Mouse (Mus musculus) testis, adult 2 months (tissue): ENCODE data around the gene Nos1ap. TPM values are rescaled to one million over a fixed set of nuclear protein-coding genes. Genes with fewer than 3 reads are reported as not detected.

Experiments used
- H3K27ac ChIP-seq: fragments of 200-500 bp; 2 replicates; pipeline ENCODE4 v1.5.1; 2012; ENCODE audit warnings: low read depth, low read length; ENCODE audit not compliant: control insufficient read depth, insufficient read depth
- H3K27me3 ChIP-seq: fragments of 200-500 bp; 2 replicates; pipeline ENCODE4 v1.6.1; 2012; ENCODE audit warnings: mild to moderate bottlenecking, low read length, moderate library complexity; ENCODE audit not compliant: control insufficient read depth, insufficient read depth
- H3K36me3 ChIP-seq: fragments of 200-500 bp; 2 replicates; pipeline ENCODE4 v1.6.1; 2012; ENCODE audit warnings: mild to moderate bottlenecking, low read length; ENCODE audit not compliant: control insufficient read depth, insufficient read depth
- H3K4me1 ChIP-seq: fragments of 200-500 bp; 2 replicates; pipeline ENCODE4 v1.6.1; 2012; ENCODE audit warnings: low read length; ENCODE audit not compliant: control insufficient read depth, insufficient read depth
- H3K4me3 ChIP-seq: fragments of 200-500 bp; 2 replicates; pipeline ENCODE4 v1.5.1; 2012; ENCODE audit warnings: low read depth, mild to moderate bottlenecking, low read length, moderate library complexity, mixed read lengths; ENCODE audit not compliant: control insufficient read depth
- CTCF ChIP-seq: fragments of 200-500 bp; IDR thresholded peaks from 2 replicates; pipeline ENCODE4 v1.5.1; 2012; ENCODE audit warnings: low read depth, mild to moderate bottlenecking, inconsistent platforms, low read length, moderate library complexity; ENCODE audit not compliant: control insufficient read depth, insufficient read depth, insufficient replicate concordance
- POLR2A ChIP-seq: fragments of 200-500 bp; IDR thresholded peaks from 2 replicates; pipeline ENCODE4 v1.6.1; 2012; ENCODE audit warnings: low read depth, mild to moderate bottlenecking, inconsistent platforms, low read length, moderate library complexity; ENCODE audit not compliant: control insufficient read depth
- polyA plus RNA-seq: library from polyadenylated mRNA; depleted of rRNA; stranded (reverse); fragments of >200 nt; gene quantifications from 2 replicates; pipeline ENCODE4 v1.2.3, GENCODE M21; 2012

The Nos1ap gene
- polyA plus RNA-seq, 1 experiment, result 2.1 TPM

DNA sequence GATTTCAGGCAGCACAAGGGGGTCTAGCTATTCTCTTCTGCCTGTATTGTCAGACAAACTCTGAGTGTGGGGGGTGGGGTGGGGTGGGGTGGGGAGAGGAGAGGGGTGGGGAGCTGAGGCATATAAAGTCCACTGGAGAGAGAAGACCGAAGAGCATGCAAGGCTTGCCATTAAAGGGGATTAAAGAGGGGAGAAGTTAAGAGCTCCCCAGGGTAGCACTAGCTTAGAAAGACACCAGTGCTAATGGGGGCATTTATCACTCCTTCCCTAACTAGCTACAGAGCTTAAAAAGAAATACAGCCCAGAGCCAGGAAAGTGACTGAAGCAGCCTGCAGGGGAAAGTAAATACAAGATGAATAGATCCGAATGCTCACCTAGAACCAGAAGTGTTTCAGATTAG lies 141.4 kb downstream of the Nos1ap start:
- H3K36me3 ChIP-seq, result no peaks in the 10 kb centered on the region
- TF ChIP-seq POLR2A, result no peak
- TF ChIP-seq CTCF, result no peak
- H3K4me3 ChIP-seq, result no peak overlapping the region
- H3K4me1 ChIP-seq, result no peaks in the 10 kb centered on the region
- no peaks in the 10 kb centered on the region for H3K27me3 ChIP-seq
- no peak overlapping the region for H3K27ac ChIP-seq

DNA sequence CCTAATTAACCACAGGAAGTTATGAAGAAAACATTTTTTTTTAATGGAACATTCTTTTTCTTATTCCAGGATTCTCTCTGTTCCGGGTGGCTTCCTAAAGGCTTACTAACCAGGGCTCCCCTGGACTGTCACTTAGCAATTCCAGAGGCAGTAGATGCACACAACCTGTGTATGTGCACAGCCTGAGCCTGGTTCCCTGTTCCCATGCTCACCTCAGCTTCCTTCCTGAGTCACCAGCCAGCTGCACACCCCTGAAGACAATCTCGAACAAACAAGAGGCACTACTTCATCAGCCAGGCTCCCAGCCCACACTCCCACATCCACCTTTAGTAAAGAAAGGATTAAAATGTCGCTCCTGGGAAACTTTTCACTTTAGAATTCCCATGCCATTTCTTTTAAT lies 144.2 kb downstream of the Nos1ap start:
- Histone ChIP-seq H3K27ac (no peak overlapping the region), H3K4me1 (no peaks in the 10 kb centered on the region; the same call in 1 of the 2 replicates), H3K4me3 (no peak overlapping the region), H3K27me3 (no peaks in the 10 kb centered on the region), H3K36me3 (no peaks in the 10 kb centered on the region)
- TF ChIP-seq CTCF (no peak), POLR2A (no peak)

DNA sequence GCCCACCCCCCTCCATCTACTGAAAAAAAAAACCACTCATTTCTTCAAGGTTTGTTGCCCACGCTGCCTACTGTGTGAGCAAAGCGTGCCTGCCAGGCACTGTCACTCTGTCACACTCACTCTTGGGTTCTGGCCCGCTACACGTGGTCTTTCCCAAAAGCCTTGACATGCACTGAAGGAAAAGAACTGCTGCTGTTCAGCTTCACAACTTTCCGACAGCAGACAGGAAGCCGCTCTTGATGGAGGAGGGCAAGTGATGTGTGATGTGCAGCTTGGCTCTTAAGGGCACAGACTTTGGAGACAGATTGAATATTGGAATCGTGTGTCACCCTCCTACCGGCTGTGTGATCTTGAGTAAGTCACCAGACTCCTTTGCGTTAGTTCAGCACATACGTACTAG lies 149.3 kb downstream of the Nos1ap start:
- TF ChIP-seq POLR2A (no peak), CTCF (no peak)
- Histone ChIP-seq H3K4me1 (no peaks in the 10 kb centered on the region; the same call in 1 of the 2 replicates), H3K27me3 (no peaks in the 10 kb centered on the region), H3K4me3 (peak overlapping the region; percentile 59), H3K27ac (0 out of 2 replicates have a peak overlapping the region, but pooled peaks have one; percentile 13), H3K36me3 (no peaks in the 10 kb centered on the region)

DNA sequence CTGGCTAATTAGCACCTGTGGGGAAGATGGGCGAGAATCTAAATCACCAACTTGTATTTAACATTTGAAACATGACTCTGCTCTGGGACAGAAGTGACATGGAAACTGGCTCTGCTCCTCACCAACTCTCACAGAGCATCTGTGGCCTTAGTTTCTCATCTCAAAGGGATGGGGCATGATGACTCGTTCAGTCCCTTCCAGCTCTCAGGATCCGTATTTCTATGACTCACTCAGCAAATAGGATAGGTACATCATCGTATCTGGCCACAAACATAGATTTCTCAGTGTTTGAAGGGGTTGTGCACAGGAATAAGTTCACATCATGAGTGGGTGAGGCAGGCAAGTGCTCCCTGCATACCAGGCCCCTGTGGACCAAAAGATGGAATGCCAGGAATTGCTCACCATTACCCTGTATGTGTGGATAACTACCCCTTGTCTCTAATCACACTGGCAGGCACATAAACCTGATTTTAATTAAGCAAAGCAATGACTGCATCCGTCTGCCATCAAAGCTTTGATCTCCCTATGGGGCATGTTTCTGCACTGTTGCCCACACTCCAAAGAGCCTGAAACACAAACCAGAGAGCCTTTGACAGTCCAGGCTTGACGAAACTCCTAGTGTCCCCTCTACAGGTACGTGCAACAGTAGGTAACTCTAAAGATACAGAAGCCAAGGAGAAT lies 151.1 kb downstream of the Nos1ap start:
- no peak for TF ChIP-seq CTCF
- TF ChIP-seq POLR2A, result no peak
- Histone ChIP-seq H3K27ac (no peak overlapping the region), H3K4me3 (no peak overlapping the region), H3K36me3 (no peaks in the 10 kb centered on the region), H3K4me1 (no peaks in the 10 kb centered on the region; the same call in 1 of the 2 replicates), H3K27me3 (no peaks in the 10 kb centered on the region)

DNA sequence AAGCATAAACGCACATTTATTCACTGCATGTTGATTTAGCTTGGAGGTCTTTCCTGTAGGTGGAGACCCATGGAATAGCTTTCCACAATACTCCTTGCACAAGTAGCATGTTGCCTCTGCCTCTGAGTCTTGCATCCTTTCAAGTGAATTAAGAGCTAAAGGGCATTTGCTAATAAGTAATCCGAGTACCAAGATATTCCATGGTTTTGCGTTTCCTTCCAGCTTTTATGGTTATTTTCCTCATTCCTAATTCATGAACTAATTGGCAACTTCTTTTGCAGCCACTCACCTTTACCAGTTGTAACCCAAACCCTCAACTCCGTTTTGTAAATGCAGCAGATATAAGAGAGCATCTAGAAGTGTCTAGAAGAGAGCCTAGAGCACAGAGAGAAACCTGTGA lies 155.5 kb downstream of the Nos1ap start:
- Histone ChIP-seq H3K27ac (no peak overlapping the region), H3K27me3 (no peaks in the 10 kb centered on the region), H3K4me1 (no peaks in the 10 kb centered on the region), H3K4me3 (no peak overlapping the region), H3K36me3 (no peaks in the 10 kb centered on the region)
- TF ChIP-seq CTCF (no peak), POLR2A (no peak)

DNA sequence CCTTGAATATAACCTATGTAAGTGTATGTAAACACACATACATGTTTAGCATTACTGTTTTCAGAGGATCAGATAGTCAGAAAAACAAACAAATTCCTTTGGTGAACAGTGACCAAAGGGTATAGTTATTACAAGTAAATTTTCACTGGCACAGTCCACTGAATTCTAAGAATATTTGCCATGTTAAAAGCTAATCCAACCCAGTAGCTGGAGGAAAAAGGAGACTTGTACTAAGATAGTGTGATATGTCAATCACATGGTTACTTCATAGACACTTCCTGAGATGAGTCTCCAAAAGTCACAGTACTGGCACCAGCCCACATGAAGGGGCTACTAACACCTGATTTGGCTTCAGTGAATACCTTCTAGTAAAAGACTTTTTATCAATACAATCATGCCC lies 156.0 kb downstream of the Nos1ap start:
- H3K27me3 ChIP-seq, result no peaks in the 10 kb centered on the region
- H3K36me3 ChIP-seq, result no peaks in the 10 kb centered on the region
- TF ChIP-seq POLR2A (no peak), CTCF (no peak)
- H3K4me3 ChIP-seq, result no peak overlapping the region
- no peaks in the 10 kb centered on the region for H3K4me1 ChIP-seq
- no peak overlapping the region for H3K27ac ChIP-seq

DNA sequence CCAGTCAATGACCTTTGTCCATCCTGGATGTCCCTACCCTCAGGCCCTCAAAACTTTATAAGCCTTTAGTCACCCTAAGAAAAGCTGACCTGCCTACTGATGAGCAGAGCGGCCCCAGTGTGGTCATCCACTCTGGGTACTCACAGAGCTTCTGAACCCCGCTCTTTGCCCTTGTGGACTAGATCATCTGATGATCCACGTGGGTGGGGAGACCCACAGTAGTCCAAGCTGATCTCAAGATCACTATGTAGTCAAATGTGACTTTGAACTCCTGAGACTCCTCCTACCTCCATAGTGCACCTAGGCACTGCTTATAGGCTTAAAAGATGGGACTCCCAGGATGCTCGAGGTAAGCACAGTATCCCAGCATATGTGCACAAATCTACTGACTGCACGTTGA lies 157.4 kb downstream of the Nos1ap start:
- Histone ChIP-seq H3K4me1 (no peaks in the 10 kb centered on the region), H3K4me3 (no peak overlapping the region), H3K27ac (no peak overlapping the region), H3K36me3 (no peaks in the 10 kb centered on the region), H3K27me3 (no peaks in the 10 kb centered on the region)
- TF ChIP-seq POLR2A, result no peak
- TF ChIP-seq CTCF, result no peak

DNA sequence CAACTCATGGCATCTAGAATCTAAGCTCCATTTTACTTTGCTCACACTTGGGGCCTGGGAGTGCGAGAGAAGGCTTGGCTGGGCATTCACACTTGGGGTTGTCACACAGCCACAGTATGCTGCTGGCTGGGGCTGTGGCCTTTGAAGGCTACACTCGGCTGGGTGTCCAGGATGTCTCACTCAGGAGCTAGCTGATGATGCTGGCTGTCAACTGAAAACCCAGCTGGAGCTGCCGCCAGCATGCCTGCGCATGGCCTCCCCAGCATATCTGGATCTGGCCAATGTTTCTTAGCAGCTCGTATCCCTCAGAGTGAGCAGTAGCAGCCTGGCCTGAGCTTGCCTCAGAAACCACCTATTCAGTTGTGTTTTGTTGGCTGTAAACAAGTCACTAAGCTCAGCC lies 158.3 kb downstream of the Nos1ap start:
- H3K36me3 ChIP-seq, result no peaks in the 10 kb centered on the region
- no peak overlapping the region for H3K27ac ChIP-seq
- TF ChIP-seq CTCF (no peak), POLR2A (no peak)
- no peaks in the 10 kb centered on the region for H3K4me1 ChIP-seq
- no peak overlapping the region for H3K4me3 ChIP-seq
- no peaks in the 10 kb centered on the region for H3K27me3 ChIP-seq
